Mouse (Mus musculus): Measurements from ENCODE around the gene Pex6. TPM values are rescaled to one million over a fixed set of nuclear protein-coding genes. Genes with fewer than 3 reads are reported as not detected.

Pex6 gene
- total and polyA plus RNA-seq, 3 experiments: 13.7 to 31.8 (median 26.5) TPM

- DNase-seq (ENCODE audit: extremely low read depth): no peak
- peak; percentile 54; the same call in 1 of the 2 replicates for TF ChIP-seq MXI1 (IDR thresholded peaks at IDR 0.05; ENCODE audit: low read depth, low read length)
- TF ChIP-seq USF1 (IDR thresholded peaks at IDR 0.05; ENCODE audit: low read depth, low read length): no peak
- TF ChIP-seq GABPA (IDR thresholded peaks at IDR 0.05; ENCODE audit: insufficient replicate concordance, low read depth, low read length): no peak
- peak; percentile 92 for TF ChIP-seq MYC (IDR thresholded peaks at IDR 0.05; ENCODE audit: low read depth, low read length)
- no peak for TF ChIP-seq CTCF (conservative IDR thresholded peaks at IDR 0.05 in 1 of 2, IDR thresholded peaks at IDR 0.05 in 1 of 2; ENCODE audit: low read depth in 2 of 2, low read length in 2 of 2)
- no peak for TF ChIP-seq RCOR1 (conservative IDR thresholded peaks at IDR 0.05; ENCODE audit: low read depth, low read length)
- no peak for TF ChIP-seq TBP (conservative IDR thresholded peaks at IDR 0.05; ENCODE audit: low read depth, low read length)
- TF ChIP-seq KAT2A (IDR thresholded peaks at IDR 0.05; ENCODE audit: insufficient replicate concordance, low read length): no peak
- no peak for TF ChIP-seq MEF2A (IDR thresholded peaks at IDR 0.05; ENCODE audit: borderline replicate concordance, low read depth, low read length)
- TF ChIP-seq MAX (IDR thresholded peaks at IDR 0.05; ENCODE audit: low read length): peak; percentile 73; the same call in 1 of the 2 replicates
- no peak for TF ChIP-seq JUN (IDR thresholded peaks at IDR 0.05; ENCODE audit: insufficient read depth, low read depth, low read length)
- no peak for TF ChIP-seq JUND (conservative IDR thresholded peaks at IDR 0.05; ENCODE audit: low read depth, low read length)
- no peak for TF ChIP-seq MAFK (IDR thresholded peaks at IDR 0.05; ENCODE audit: insufficient replicate concordance, low read length)
- no peak for TF ChIP-seq CHD1 (IDR thresholded peaks at IDR 0.05; ENCODE audit: low read depth, low read length)
- no peak for TF ChIP-seq BHLHE40 (IDR thresholded peaks at IDR 0.05; ENCODE audit: low read depth, low read length)
- Histone ChIP-seq H3K9ac (ENCODE audit: insufficient read depth, low read depth) (peak overlapping the region; percentile 75), H3K36me3 (replicated peaks in 1 of 2; ENCODE audit: control insufficient read depth in 1 of 2, insufficient read depth in 1 of 2, low read length in 1 of 2) (peaks cover 17 to 26% of the 10 kb centered on the region in 2 experiments), H3K4me2 (ENCODE audit: insufficient read depth, low read depth, poor library complexity, severe bottlenecking) (peak overlapping the region; percentile 88), H3K4me1 (ENCODE audit: control insufficient read depth in 1 of 2, insufficient read depth in 2 of 2) (peaks cover 17 to 47% of the 10 kb centered on the region in 2 experiments), H3K27me3 (replicated peaks) (no peaks in the 10 kb centered on the region), H3K9me3 (replicated peaks; ENCODE audit: low read length) (peaks cover 13% of the 10 kb centered on the region), H3K79me2 (replicated peaks; ENCODE audit: control insufficient read depth, extremely low read depth, insufficient read depth, poor library complexity, severe bottlenecking) (peaks cover 34% of the 10 kb centered on the region), H3K27ac (ENCODE audit: insufficient read depth, low read depth) (peak overlapping the region; percentile 99), H3K4me3 (replicated peaks in 1 of 3; ENCODE audit: low read depth in 2 of 3, low read length in 2 of 3, poor library complexity in 1 of 3) (peak overlapping the region; percentile 44 to 73 (median 61))
- in situ Hi-C loops (cut with MboI; ENCODE audit: low pct_ligation_motif_present, low pct_unique_long_range_greater_than_20kb, low sequenced_read_pairs) (no loop called here), dilution Hi-C loops (cut with MboI; ENCODE audit: extremely low pct_ligation_motif_present, extremely low pct_unique_long_range_greater_than_20kb, low sequenced_read_pairs) (no loop called here)
Measured at GRCm38 (mm10) chr17:46750580-46750979, 39.3 kb downstream of the Pex6 start.

DNA sequence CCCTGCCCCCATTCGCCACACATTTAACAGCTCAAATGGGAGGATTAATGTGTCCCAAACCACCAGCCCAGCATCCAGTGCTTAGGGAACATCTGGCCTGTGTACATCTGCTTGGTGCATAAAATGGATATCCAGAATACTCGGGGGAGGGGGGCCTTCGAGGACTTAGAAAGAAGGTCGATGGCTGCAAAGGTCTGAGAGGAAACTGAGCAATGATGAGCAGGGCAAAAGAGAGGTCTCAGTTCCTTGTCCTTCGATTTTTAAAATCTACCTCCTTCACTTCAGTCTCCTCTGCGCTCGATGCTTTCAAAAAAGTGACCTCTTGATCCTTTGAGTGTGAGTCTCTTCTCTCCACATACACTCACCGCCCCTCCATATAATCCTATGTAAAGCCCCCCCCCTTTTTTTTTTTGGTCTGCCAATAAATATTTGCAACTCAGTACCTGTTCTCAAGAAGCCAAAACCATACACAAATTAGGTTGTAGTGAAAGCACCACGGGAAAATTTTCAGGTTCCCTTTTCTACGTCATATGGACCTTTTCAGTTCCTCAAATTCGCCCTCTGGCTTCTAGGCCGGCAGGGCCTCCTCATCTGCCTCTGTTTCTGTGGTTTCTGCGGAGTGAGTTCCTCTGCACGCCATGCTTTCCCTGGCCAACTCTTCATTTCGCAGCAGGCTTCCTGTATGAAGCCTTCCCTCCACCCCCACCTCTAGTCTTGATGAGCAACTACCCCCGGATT lies 40.0 kb downstream of the Pex6 start:
- Histone ChIP-seq H3K9ac (ENCODE audit: insufficient read depth, low read depth) (peak overlapping the region; percentile 98), H3K4me3 (replicated peaks in 1 of 3; ENCODE audit: low read depth in 2 of 3, low read length in 2 of 3, poor library complexity in 1 of 3) (peak overlapping the region; percentile 68 to 79 (median 73)), H3K27ac (ENCODE audit: insufficient read depth, low read depth) (peak overlapping the region; percentile 99), H3K9me3 (replicated peaks; ENCODE audit: low read length) (peaks cover 13% of the 10 kb centered on the region), H3K79me2 (replicated peaks; ENCODE audit: control insufficient read depth, extremely low read depth, insufficient read depth, poor library complexity, severe bottlenecking) (peaks cover 34% of the 10 kb centered on the region), H3K4me2 (ENCODE audit: insufficient read depth, low read depth, poor library complexity, severe bottlenecking) (peak overlapping the region; percentile 88), H3K4me1 (ENCODE audit: control insufficient read depth in 1 of 2, insufficient read depth in 2 of 2) (peaks cover 10 to 40% of the 10 kb centered on the region in 2 experiments), H3K36me3 (replicated peaks in 1 of 2; ENCODE audit: control insufficient read depth in 1 of 2, insufficient read depth in 1 of 2, low read length in 1 of 2) (peaks cover 10 to 19% of the 10 kb centered on the region in 2 experiments), H3K27me3 (replicated peaks) (no peaks in the 10 kb centered on the region)
- dilution Hi-C loops (cut with MboI; ENCODE audit: extremely low pct_ligation_motif_present, extremely low pct_unique_long_range_greater_than_20kb, low sequenced_read_pairs) (no loop called here), in situ Hi-C loops (cut with MboI; ENCODE audit: low pct_ligation_motif_present, low pct_unique_long_range_greater_than_20kb, low sequenced_read_pairs) (no loop called here)
- peak; percentile 98 for DNase-seq (ENCODE audit: extremely low read depth)
- TF ChIP-seq TBP (conservative IDR thresholded peaks at IDR 0.05; ENCODE audit: low read depth, low read length) (peak; percentile 92), SMC3 (IDR thresholded peaks at IDR 0.05; ENCODE audit: low read depth, low read length) (peak; percentile 12; the same call in 1 of the 2 replicates), MEF2A (IDR thresholded peaks at IDR 0.05; ENCODE audit: borderline replicate concordance, low read depth, low read length) (peak; percentile 96), JUN (IDR thresholded peaks at IDR 0.05; ENCODE audit: insufficient read depth, low read depth, low read length) (peak; percentile 95), IRF4 (IDR thresholded peaks at IDR 0.05; ENCODE audit: low read depth, low read length) (peak; percentile 100), ZC3H11A (IDR thresholded peaks at IDR 0.05; ENCODE audit: low read depth, low read length) (no peak), SIN3A (IDR thresholded peaks at IDR 0.05; ENCODE audit: low read length) (peak; percentile 92), UBTF (IDR thresholded peaks at IDR 0.05; ENCODE audit: low read depth, low read length) (no peak), ELF1 (IDR thresholded peaks at IDR 0.05; ENCODE audit: low read depth, low read length) (peak; percentile 65; the same call in 1 of the 2 replicates), MAZ (IDR thresholded peaks at IDR 0.05; ENCODE audit: low read depth, low read length) (peak; percentile 87), CTCF (conservative IDR thresholded peaks at IDR 0.05 in 1 of 2, IDR thresholded peaks at IDR 0.05 in 1 of 2; ENCODE audit: low read depth in 2 of 2, low read length in 2 of 2) (no peak), RAD21 (IDR thresholded peaks at IDR 0.05; ENCODE audit: low read depth, low read length) (no peak; the same call in none of the 2 replicates), TCF12 (IDR thresholded peaks at IDR 0.05; ENCODE audit: low read depth, low read length) (peak; percentile 100), CHD2 (IDR thresholded peaks at IDR 0.05; ENCODE audit: low read length) (peak; percentile 95), HCFC1 (IDR thresholded peaks at IDR 0.05; ENCODE audit: low read depth, low read length) (peak; percentile 55; the same call in 1 of the 2 replicates), E2F4 (IDR thresholded peaks at IDR 0.05; ENCODE audit: insufficient replicate concordance, low read depth, low read length) (no peak), PAX5 (IDR thresholded peaks at IDR 0.05; ENCODE audit: low read length) (no peak), EP300 (IDR thresholded peaks at IDR 0.05; ENCODE audit: low read length) (peak; percentile 100), RCOR1 (conservative IDR thresholded peaks at IDR 0.05; ENCODE audit: low read depth, low read length) (peak; percentile 100), ZKSCAN1 (IDR thresholded peaks at IDR 0.05; ENCODE audit: borderline replicate concordance, low read depth, low read length) (no peak)

All from CH12.LX (cell line).